Mouse (Mus musculus): ENCODE results near the gene Myh14. TPM values are rescaled to one million over a fixed set of nuclear protein-coding genes. Genes with fewer than 3 reads are reported as not detected.

Myh14 gene
- polyA plus RNA-seq, 1 experiment = not detected

- WGBS = 41% methylated on average over 3 of the region's 3 CpGs
Measured at GRCm38 (mm10) chr7:44662569-44662968, 8.1 kb downstream of the Myh14 start.

GRCm38 (mm10) chr7:44662168-44662567, 8.5 kb downstream of the Myh14 start:
- Histone ChIP-seq H3K27ac (ENCODE audit: insufficient read depth, low read depth, low read length) (no peak overlapping the region), H3K4me1 (ENCODE audit: control insufficient read depth, insufficient read depth, low read length) (no peaks in the 10 kb centered on the region), H3K4me3 (ENCODE audit: insufficient read depth, low read depth, low read length) (no peak overlapping the region)
- TF ChIP-seq CTCF (IDR thresholded peaks at IDR 0.05; ENCODE audit: insufficient read depth, low read depth, low read length) (no peak), POLR2A (IDR thresholded peaks at IDR 0.05; ENCODE audit: insufficient read depth, low read depth, low read length) (no peak)
- WGBS = 43% methylated on average over 8 of the region's 8 CpGs

More at GRCm38 (mm10) chr7:44662569-44662968, 8.1 kb downstream of the Myh14 start:
- Histone ChIP-seq H3K4me1 (ENCODE audit: control insufficient read depth, insufficient read depth, low read length) (no peaks in the 10 kb centered on the region), H3K4me3 (ENCODE audit: insufficient read depth, low read depth, low read length) (no peak overlapping the region), H3K27ac (ENCODE audit: insufficient read depth, low read depth, low read length) (no peak overlapping the region)
- TF ChIP-seq CTCF (IDR thresholded peaks at IDR 0.05; ENCODE audit: insufficient read depth, low read depth, low read length) (no peak), POLR2A (IDR thresholded peaks at IDR 0.05; ENCODE audit: insufficient read depth, low read depth, low read length) (no peak)

- H3K4me3 ChIP-seq (ENCODE audit: insufficient read depth, low read depth, low read length) = no peak overlapping the region
- no peak overlapping the region for H3K27ac ChIP-seq (ENCODE audit: insufficient read depth, low read depth, low read length)
- no peak for TF ChIP-seq CTCF (IDR thresholded peaks at IDR 0.05; ENCODE audit: insufficient read depth, low read depth, low read length)
- no peak for TF ChIP-seq POLR2A (IDR thresholded peaks at IDR 0.05; ENCODE audit: insufficient read depth, low read depth, low read length)
- WGBS = 67% methylated on average over 5 of the region's 5 CpGs
- no peaks in the 10 kb centered on the region for H3K4me1 ChIP-seq (ENCODE audit: control insufficient read depth, insufficient read depth, low read length)
Measured at GRCm38 (mm10) chr7:44661219-44661618, 9.4 kb downstream of the Myh14 start.

DNA sequence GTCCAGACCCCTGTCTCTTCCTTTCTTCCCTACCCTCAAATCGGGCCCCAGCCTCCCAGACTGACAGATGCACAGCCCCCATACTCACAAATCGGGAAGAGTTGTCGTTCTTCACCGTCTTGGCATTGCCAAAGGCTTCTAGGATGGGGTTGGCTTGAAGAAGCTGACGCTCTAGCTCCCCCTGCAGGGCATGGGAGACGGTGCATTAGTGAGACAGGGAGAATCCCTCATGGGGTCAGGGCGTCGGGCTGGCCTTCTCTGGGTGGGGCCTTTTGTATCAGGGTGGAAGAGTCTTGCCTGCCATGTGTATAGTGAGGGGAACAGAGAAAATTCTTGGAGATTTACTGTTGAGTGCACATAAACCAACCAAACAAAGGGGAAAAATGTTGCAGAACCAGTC, 15.1 kb downstream of the Myh14 start:
- WGBS = 22% methylated on average over 8 of the region's 8 CpGs
- TF ChIP-seq CTCF (IDR thresholded peaks at IDR 0.05; ENCODE audit: insufficient read depth, low read depth, low read length) (no peak; the same call in none of the 2 replicates), POLR2A (IDR thresholded peaks at IDR 0.05; ENCODE audit: insufficient read depth, low read depth, low read length) (no peak)
- Histone ChIP-seq H3K4me1 (ENCODE audit: control insufficient read depth, insufficient read depth, low read length) (no peaks in the 10 kb centered on the region), H3K27ac (ENCODE audit: insufficient read depth, low read depth, low read length) (no peak overlapping the region), H3K4me3 (ENCODE audit: insufficient read depth, low read depth, low read length) (no peak overlapping the region)

DNA sequence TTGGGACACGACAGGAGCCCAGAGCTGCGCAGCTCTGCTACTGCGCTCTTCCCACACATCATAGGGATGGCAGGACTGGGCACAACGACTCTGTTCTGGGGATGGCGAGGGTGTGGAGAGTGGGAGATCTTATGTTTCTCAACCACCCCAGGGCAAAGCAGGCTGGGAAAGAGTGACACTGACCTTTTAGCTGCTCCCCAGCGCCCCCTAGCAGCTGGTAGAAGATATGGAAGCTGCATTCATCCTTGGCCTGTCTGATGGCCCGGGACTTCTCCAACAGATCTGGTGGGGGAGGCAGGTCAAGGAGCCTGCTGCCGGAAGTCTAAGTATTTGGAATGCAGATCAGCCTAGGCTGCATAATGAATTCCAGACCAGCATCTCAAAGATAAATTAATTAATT, 16.9 kb downstream of the Myh14 start:
- no peak overlapping the region for H3K27ac ChIP-seq (ENCODE audit: insufficient read depth, low read depth, low read length)
- TF ChIP-seq CTCF (IDR thresholded peaks at IDR 0.05; ENCODE audit: insufficient read depth, low read depth, low read length) (no peak), POLR2A (IDR thresholded peaks at IDR 0.05; ENCODE audit: insufficient read depth, low read depth, low read length) (no peak)
- 61% methylated on average over 8 of the region's 8 CpGs for WGBS
- H3K4me1 ChIP-seq (ENCODE audit: control insufficient read depth, insufficient read depth, low read length) = no peaks in the 10 kb centered on the region
- H3K4me3 ChIP-seq (ENCODE audit: insufficient read depth, low read depth, low read length) = no peak overlapping the region

GRCm38 (mm10) chr7:44651416-44651815, 19.2 kb downstream of the Myh14 start:
- H3K27ac ChIP-seq (ENCODE audit: insufficient read depth, low read depth, low read length) = no peak overlapping the region
- TF ChIP-seq CTCF (IDR thresholded peaks at IDR 0.05; ENCODE audit: insufficient read depth, low read depth, low read length) (no peak), POLR2A (IDR thresholded peaks at IDR 0.05; ENCODE audit: insufficient read depth, low read depth, low read length) (no peak)
- H3K4me1 ChIP-seq (ENCODE audit: control insufficient read depth, insufficient read depth, low read length) = no peaks in the 10 kb centered on the region
- H3K4me3 ChIP-seq (ENCODE audit: insufficient read depth, low read depth, low read length) = no peak overlapping the region
- 83% methylated on average over 7 of the region's 7 CpGs for WGBS

- 0 out of 2 replicates have a peak, but pooled peaks cover 3% of the 10 kb centered on the region for H3K4me1 ChIP-seq (ENCODE audit: control insufficient read depth, insufficient read depth, low read length)
- H3K4me3 ChIP-seq (ENCODE audit: insufficient read depth, low read depth, low read length) = no peak overlapping the region
- TF ChIP-seq CTCF (IDR thresholded peaks at IDR 0.05; ENCODE audit: insufficient read depth, low read depth, low read length) = peak; percentile 67
- no peak for TF ChIP-seq POLR2A (IDR thresholded peaks at IDR 0.05; ENCODE audit: insufficient read depth, low read depth, low read length)
- WGBS = 13% methylated on average over 4 of the region's 4 CpGs
- no peak overlapping the region for H3K27ac ChIP-seq (ENCODE audit: insufficient read depth, low read depth, low read length)
Measured at GRCm38 (mm10) chr7:44649990-44650389, 20.7 kb downstream of the Myh14 start.

- 87% methylated on average over 8 of the region's 8 CpGs for WGBS
- TF ChIP-seq POLR2A (IDR thresholded peaks at IDR 0.05; ENCODE audit: insufficient read depth, low read depth, low read length) (no peak), CTCF (IDR thresholded peaks at IDR 0.05; ENCODE audit: insufficient read depth, low read depth, low read length) (no peak)
- 0 out of 2 replicates have a peak, but pooled peaks cover 3% of the 10 kb centered on the region for H3K4me1 ChIP-seq (ENCODE audit: control insufficient read depth, insufficient read depth, low read length)
- H3K27ac ChIP-seq (ENCODE audit: insufficient read depth, low read depth, low read length) = no peak overlapping the region
- no peak overlapping the region for H3K4me3 ChIP-seq (ENCODE audit: insufficient read depth, low read depth, low read length)
Measured at GRCm38 (mm10) chr7:44649094-44649610, 21.5 kb downstream of the Myh14 start.

- WGBS = 63% methylated on average over 10 of the region's 10 CpGs
Measured at GRCm38 (mm10) chr7:44647729-44648128, 22.9 kb downstream of the Myh14 start.

More at GRCm38 (mm10) chr7:44647729-44648128, 22.9 kb downstream of the Myh14 start:
- Histone ChIP-seq H3K4me1 (ENCODE audit: control insufficient read depth, insufficient read depth, low read length) (0 out of 2 replicates have a peak, but pooled peaks cover 3% of the 10 kb centered on the region), H3K4me3 (ENCODE audit: insufficient read depth, low read depth, low read length) (no peak overlapping the region), H3K27ac (ENCODE audit: insufficient read depth, low read depth, low read length) (no peak overlapping the region)
- no peak for TF ChIP-seq POLR2A (IDR thresholded peaks at IDR 0.05; ENCODE audit: insufficient read depth, low read depth, low read length)
- no peak for TF ChIP-seq CTCF (IDR thresholded peaks at IDR 0.05; ENCODE audit: insufficient read depth, low read depth, low read length)

Measured in olfactory bulb, adult 2 months (tissue).